Mouse (Mus musculus): ENCODE data around the gene Bcl10. TPM values are rescaled to one million over a fixed set of nuclear protein-coding genes. Genes with fewer than 3 reads are reported as not detected.

Bcl10 gene
- polyA plus RNA-seq, 1 experiment from 2014 or later = 44.0 TPM

GRCm38 (mm10) chr3:145883233-145883632, 39.4 kb upstream of the Bcl10 start:
- H3K27ac ChIP-seq (replicated peaks in 1 of 2; ENCODE audit: control insufficient read depth in 1 of 2, insufficient read depth in 1 of 2, low read depth in 2 of 2, low read length in 2 of 2) = no peak overlapping the region
- H3K4me2 ChIP-seq (ENCODE audit: low read length) = no peak overlapping the region
- ATAC-seq (ENCODE audit: insufficient number of reproducible peaks, insufficient read depth, low FRiP score, low read depth) = no peak
- H3K36me3 ChIP-seq (ENCODE audit: control insufficient read depth, insufficient read depth, low read length) = no peaks in the 10 kb centered on the region
- no peaks in the 10 kb centered on the region for H3K9me3 ChIP-seq (ENCODE audit: control insufficient read depth, low read length)
- H3K27me3 ChIP-seq (ENCODE audit: control insufficient read depth, insufficient read depth, low read length) = no peaks in the 10 kb centered on the region
- WGBS = 57% methylated on average over 2 of the region's 2 CpGs
- H3K4me3 ChIP-seq (ENCODE audit: control insufficient read depth in 1 of 2, insufficient read depth in 1 of 2, low read depth in 1 of 2, low read length in 2 of 2) = no peak overlapping the region
- H3K4me1 ChIP-seq (ENCODE audit: control insufficient read depth in 2 of 2, insufficient read depth in 2 of 2, low read length in 2 of 2) = peaks cover 18 to 28% of the 10 kb centered on the region in 2 experiments
- no peak overlapping the region for H3K9ac ChIP-seq (ENCODE audit: low read length)

DNA sequence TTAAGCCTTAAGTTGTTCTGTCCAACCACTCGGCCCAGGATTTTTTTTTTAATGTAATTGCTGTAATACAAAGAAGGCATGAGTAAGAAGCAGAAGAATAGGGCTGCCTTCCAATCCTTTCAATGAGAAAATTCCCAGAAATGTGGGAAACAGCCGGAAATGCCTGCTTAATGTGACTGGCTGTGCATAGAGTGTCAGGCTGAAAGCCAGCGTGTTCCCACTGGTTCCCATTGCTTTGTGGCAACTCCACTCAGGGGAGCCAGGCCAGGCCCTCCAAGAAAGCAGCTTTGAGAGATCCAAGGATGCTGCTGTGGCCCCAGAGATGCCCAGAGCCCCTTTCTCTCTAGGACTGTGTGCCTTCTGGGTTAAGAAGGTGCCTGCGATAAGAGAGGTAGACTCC, 37.2 kb upstream of the Bcl10 start:
- Histone ChIP-seq H3K36me3 (ENCODE audit: control insufficient read depth, insufficient read depth, low read length) (no peaks in the 10 kb centered on the region), H3K9me3 (ENCODE audit: control insufficient read depth, low read length) (no peaks in the 10 kb centered on the region), H3K27ac (replicated peaks in 1 of 2; ENCODE audit: control insufficient read depth in 1 of 2, insufficient read depth in 1 of 2, low read depth in 2 of 2, low read length in 2 of 2) (peak overlapping the region; percentile 54 to 61), H3K4me3 (ENCODE audit: control insufficient read depth in 1 of 2, insufficient read depth in 1 of 2, low read depth in 1 of 2, low read length in 2 of 2) (no peak overlapping the region), H3K9ac (ENCODE audit: low read length) (no peak overlapping the region), H3K4me2 (ENCODE audit: low read length) (no peak overlapping the region), H3K27me3 (ENCODE audit: control insufficient read depth, insufficient read depth, low read length) (no peaks in the 10 kb centered on the region), H3K4me1 (ENCODE audit: control insufficient read depth in 2 of 2, insufficient read depth in 2 of 2, low read length in 2 of 2) (peaks cover 21 to 30% of the 10 kb centered on the region in 2 experiments)
- WGBS = 63% methylated on average over 4 of the region's 4 CpGs
- ATAC-seq (ENCODE audit: insufficient number of reproducible peaks, insufficient read depth, low FRiP score, low read depth) = no peak

GRCm38 (mm10) chr3:145885851-145886464, 36.6 kb upstream of the Bcl10 start:
- no peak; the same call in 1 of the 2 replicates for ATAC-seq (ENCODE audit: insufficient number of reproducible peaks, insufficient read depth, low FRiP score, low read depth)
- 21% methylated on average over 5 of the region's 5 CpGs for WGBS
- no peaks in the 10 kb centered on the region for H3K27me3 ChIP-seq (ENCODE audit: control insufficient read depth, insufficient read depth, low read length)
- H3K4me1 ChIP-seq (ENCODE audit: control insufficient read depth in 2 of 2, insufficient read depth in 2 of 2, low read length in 2 of 2) = peaks cover 25 to 30% of the 10 kb centered on the region in 2 experiments
- no peaks in the 10 kb centered on the region for H3K9me3 ChIP-seq (ENCODE audit: control insufficient read depth, low read length)
- H3K9ac ChIP-seq (ENCODE audit: low read length) = no peak overlapping the region
- H3K4me2 ChIP-seq (ENCODE audit: low read length) = no peak overlapping the region
- H3K4me3 ChIP-seq (ENCODE audit: control insufficient read depth in 1 of 2, insufficient read depth in 1 of 2, low read depth in 1 of 2, low read length in 2 of 2) = no peak overlapping the region
- peak overlapping the region; percentile 54 to 61 for H3K27ac ChIP-seq (replicated peaks in 1 of 2; ENCODE audit: control insufficient read depth in 1 of 2, insufficient read depth in 1 of 2, low read depth in 2 of 2, low read length in 2 of 2)
- H3K36me3 ChIP-seq (ENCODE audit: control insufficient read depth, insufficient read depth, low read length) = no peaks in the 10 kb centered on the region

DNA sequence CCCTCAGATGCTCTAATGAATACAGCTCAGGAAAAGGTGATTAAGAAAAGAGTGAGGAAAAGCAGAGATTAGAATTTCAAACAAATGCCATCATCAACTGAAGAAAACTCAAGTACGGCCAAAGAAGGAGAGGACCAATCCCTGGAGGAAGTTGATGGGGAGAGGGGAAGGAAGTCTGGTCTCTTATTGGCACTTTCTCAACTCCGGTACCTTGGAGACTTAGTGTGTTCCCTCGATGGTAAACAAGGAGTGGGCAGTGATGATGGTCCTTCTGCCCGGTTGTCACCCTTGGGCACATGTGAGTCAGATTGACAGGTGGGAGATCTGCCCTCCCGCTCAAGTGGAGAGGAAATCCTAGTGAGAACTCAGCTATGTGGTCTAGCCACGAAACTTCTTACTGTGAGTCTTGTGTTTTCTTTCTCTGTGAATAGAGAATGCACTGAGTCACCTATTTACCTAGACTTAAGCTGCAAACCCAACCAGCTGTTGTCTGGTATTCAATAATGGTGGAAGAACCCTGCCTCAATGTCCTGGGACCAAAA, 35.1 kb upstream of the Bcl10 start:
- H3K9me3 ChIP-seq (ENCODE audit: control insufficient read depth, low read length) = no peaks in the 10 kb centered on the region
- 61% methylated on average over 6 of the region's 6 CpGs for WGBS
- no peak overlapping the region for H3K4me3 ChIP-seq (ENCODE audit: control insufficient read depth in 1 of 2, insufficient read depth in 1 of 2, low read depth in 1 of 2, low read length in 2 of 2)
- peaks cover 26 to 30% of the 10 kb centered on the region in 2 experiments for H3K4me1 ChIP-seq (ENCODE audit: control insufficient read depth in 2 of 2, insufficient read depth in 2 of 2, low read length in 2 of 2)
- no peak for ATAC-seq (ENCODE audit: insufficient number of reproducible peaks, insufficient read depth, low FRiP score, low read depth)
- no peak overlapping the region for H3K27ac ChIP-seq (replicated peaks in 1 of 2; ENCODE audit: control insufficient read depth in 1 of 2, insufficient read depth in 1 of 2, low read depth in 2 of 2, low read length in 2 of 2)
- H3K9ac ChIP-seq (ENCODE audit: low read length) = no peak overlapping the region
- H3K27me3 ChIP-seq (ENCODE audit: control insufficient read depth, insufficient read depth, low read length) = no peaks in the 10 kb centered on the region
- H3K36me3 ChIP-seq (ENCODE audit: control insufficient read depth, insufficient read depth, low read length) = no peaks in the 10 kb centered on the region
- H3K4me2 ChIP-seq (ENCODE audit: low read length) = no peak overlapping the region

DNA sequence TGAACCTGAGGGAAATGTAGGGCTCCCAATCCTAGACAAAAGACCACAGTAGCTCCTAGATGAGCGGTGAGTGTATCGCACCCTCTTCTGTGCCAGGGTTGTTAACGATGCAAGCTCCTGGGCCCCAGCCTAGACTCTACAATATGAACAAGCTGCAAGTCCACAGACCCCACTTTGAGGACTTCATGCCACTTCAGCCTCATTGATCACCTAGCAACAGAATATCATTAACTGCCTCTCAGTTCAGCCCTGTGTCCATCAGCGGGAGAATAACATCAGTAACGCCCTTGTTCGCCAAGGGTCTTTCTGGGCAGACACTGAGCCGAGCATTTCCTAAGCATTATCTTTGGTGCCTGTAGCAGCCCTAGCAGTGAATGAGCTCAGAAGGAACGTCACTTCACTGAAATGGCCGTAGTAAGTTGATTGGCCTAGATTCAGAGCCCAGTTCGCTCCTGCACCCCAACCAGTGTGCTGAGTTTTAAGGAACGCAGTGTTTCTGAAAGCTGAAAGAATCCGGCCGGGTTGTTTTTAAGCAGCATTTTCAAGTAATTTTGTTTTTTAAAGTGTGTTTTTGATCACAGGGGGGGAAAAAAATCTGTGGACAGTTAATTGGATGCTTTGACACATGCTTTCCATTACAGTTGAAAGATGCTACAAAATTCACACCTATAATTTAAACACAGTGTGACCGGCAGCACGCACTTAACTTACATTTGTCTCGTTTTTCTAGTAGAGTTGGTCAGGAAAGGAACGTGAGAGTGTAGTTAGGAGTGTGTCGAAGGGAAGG, 32.1 kb upstream of the Bcl10 start:
- peaks cover 24 to 26% of the 10 kb centered on the region in 2 experiments for H3K4me1 ChIP-seq (ENCODE audit: control insufficient read depth in 2 of 2, insufficient read depth in 2 of 2, low read length in 2 of 2)
- H3K4me3 ChIP-seq (ENCODE audit: control insufficient read depth in 1 of 2, insufficient read depth in 1 of 2, low read depth in 1 of 2, low read length in 2 of 2) = no peak overlapping the region
- no peaks in the 10 kb centered on the region for H3K36me3 ChIP-seq (ENCODE audit: control insufficient read depth, insufficient read depth, low read length)
- 65% methylated on average over 18 of the region's 18 CpGs for WGBS
- H3K9ac ChIP-seq (ENCODE audit: low read length) = no peak overlapping the region
- H3K27ac ChIP-seq (replicated peaks in 1 of 2; ENCODE audit: control insufficient read depth in 1 of 2, insufficient read depth in 1 of 2, low read depth in 2 of 2, low read length in 2 of 2) = no peak overlapping the region; a peak in 1 of 4 replicates
- H3K9me3 ChIP-seq (ENCODE audit: control insufficient read depth, low read length) = no peaks in the 10 kb centered on the region
- H3K4me2 ChIP-seq (ENCODE audit: low read length) = no peak overlapping the region
- ATAC-seq (ENCODE audit: insufficient number of reproducible peaks, insufficient read depth, low FRiP score, low read depth) = no peak
- no peaks in the 10 kb centered on the region for H3K27me3 ChIP-seq (ENCODE audit: control insufficient read depth, insufficient read depth, low read length)

- no peak overlapping the region for H3K4me3 ChIP-seq (ENCODE audit: control insufficient read depth in 1 of 2, insufficient read depth in 1 of 2, low read depth in 1 of 2, low read length in 2 of 2)
- H3K27ac ChIP-seq (replicated peaks in 1 of 2; ENCODE audit: control insufficient read depth in 1 of 2, insufficient read depth in 1 of 2, low read depth in 2 of 2, low read length in 2 of 2) = no peak overlapping the region
- no peaks in the 10 kb centered on the region for H3K9me3 ChIP-seq (ENCODE audit: control insufficient read depth, low read length)
- peaks cover 20% of the 10 kb centered on the region in 2 experiments for H3K4me1 ChIP-seq (ENCODE audit: control insufficient read depth in 2 of 2, insufficient read depth in 2 of 2, low read length in 2 of 2)
- H3K36me3 ChIP-seq (ENCODE audit: control insufficient read depth, insufficient read depth, low read length) = no peaks in the 10 kb centered on the region
- no peak overlapping the region for H3K4me2 ChIP-seq (ENCODE audit: low read length)
- no peaks in the 10 kb centered on the region for H3K27me3 ChIP-seq (ENCODE audit: control insufficient read depth, insufficient read depth, low read length)
- WGBS = 55% methylated on average over 3 of the region's 3 CpGs
- H3K9ac ChIP-seq (ENCODE audit: low read length) = no peak overlapping the region
- ATAC-seq (ENCODE audit: insufficient number of reproducible peaks, insufficient read depth, low FRiP score, low read depth) = no peak
Observed at GRCm38 (mm10) chr3:145892451-145892850, 30.2 kb upstream of the Bcl10 start.

DNA sequence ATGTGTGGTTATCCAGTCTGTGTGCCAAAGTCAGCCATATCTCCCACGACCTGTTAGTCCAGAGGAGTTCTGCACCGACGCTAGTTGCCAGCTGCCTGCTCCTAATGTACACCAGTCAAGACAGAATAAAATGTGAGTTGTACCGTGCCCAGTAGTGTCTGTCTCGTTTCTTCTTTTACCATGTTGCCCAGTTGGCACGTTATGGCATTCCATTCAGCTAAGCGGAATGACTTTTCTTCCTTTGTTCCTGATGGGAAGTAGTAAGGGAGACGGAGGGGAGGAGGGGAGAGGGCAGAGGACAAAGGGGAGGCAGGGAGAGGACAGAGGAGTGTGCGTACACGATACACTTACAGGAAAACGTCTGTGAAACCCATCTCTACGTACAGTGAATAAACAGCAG, 28.5 kb upstream of the Bcl10 start:
- ATAC-seq (ENCODE audit: insufficient number of reproducible peaks, insufficient read depth, low FRiP score, low read depth) = no peak
- 78% methylated on average over 12 of the region's 12 CpGs for WGBS
- no peak overlapping the region for H3K27ac ChIP-seq (replicated peaks in 1 of 2; ENCODE audit: control insufficient read depth in 1 of 2, insufficient read depth in 1 of 2, low read depth in 2 of 2, low read length in 2 of 2)
- H3K27me3 ChIP-seq (ENCODE audit: control insufficient read depth, insufficient read depth, low read length) = no peaks in the 10 kb centered on the region
- H3K4me2 ChIP-seq (ENCODE audit: low read length) = no peak overlapping the region
- H3K36me3 ChIP-seq (ENCODE audit: control insufficient read depth, insufficient read depth, low read length) = no peaks in the 10 kb centered on the region
- H3K4me3 ChIP-seq (ENCODE audit: control insufficient read depth in 1 of 2, insufficient read depth in 1 of 2, low read depth in 1 of 2, low read length in 2 of 2) = no peak overlapping the region
- no peak overlapping the region for H3K9ac ChIP-seq (ENCODE audit: low read length)
- H3K4me1 ChIP-seq (ENCODE audit: control insufficient read depth in 2 of 2, insufficient read depth in 2 of 2, low read length in 2 of 2) = peaks cover 21 to 26% of the 10 kb centered on the region in 2 experiments
- no peaks in the 10 kb centered on the region for H3K9me3 ChIP-seq (ENCODE audit: control insufficient read depth, low read length)
